Mouse (Mus musculus) megakaryocyte, embryonic 14.5 days (primary cell): ENCODE measurements around the gene Rnpep. TPM values are rescaled to one million over a fixed set of nuclear protein-coding genes. Genes with fewer than 3 reads are reported as not detected.
"Not testable (repeated sequence)": the region's sequence is repeated elsewhere in the genome, so short reads cannot be mapped to it uniquely, and the experiment has no call there.

ENCODE experiments used
- H3K27me3 ChIP-seq: replicated peaks from 2 replicates; pipeline ENCODE3; 2012; ENCODE audit warnings: inconsistent platforms
- H3K36me3 ChIP-seq: replicated peaks from 2 replicates; pipeline ENCODE3; 2012; ENCODE audit warnings: low read length, inconsistent platforms, mixed read lengths
- H3K4me1 ChIP-seq: 2 replicates; pipeline ENCODE4 v1.6.1; 2012; ENCODE audit warnings: inconsistent platforms
- H3K4me3 ChIP-seq: replicated peaks from 2 replicates; pipeline ENCODE3; 2012; ENCODE audit warnings: moderate library complexity, mild to moderate bottlenecking, inconsistent platforms
- H3K9me3 ChIP-seq: 2 replicates; pipeline ENCODE4 v1.6.1; 2012; ENCODE audit warnings: inconsistent platforms
- FLI1 ChIP-seq: IDR thresholded peaks from 2 replicates; pipeline ENCODE4 v1.6.1; 2012; ENCODE audit warnings: low read length, inconsistent platforms, mixed read lengths
- GATA1 ChIP-seq: IDR thresholded peaks from 3 replicates; pipeline ENCODE4 v1.6.1; 2012; ENCODE audit warnings: mixed read lengths, low read length, inconsistent platforms, borderline replicate concordance
- polyA plus RNA-seq: library from polyadenylated mRNA; stranded (reverse); fragments of >175 nt; gene quantifications from 2 replicates; pipeline ENCODE4 v1.2.3, GENCODE M21; 2012; ENCODE audit warnings: low replicate concordance; ENCODE audit not compliant: insufficient read depth

Gene Rnpep
- polyA plus RNA-seq, 1 experiment, result 18.7 TPM

GRCm38 (mm10) chr1:135260931-135261330, 23.0 kb downstream of the Rnpep start:
- Histone ChIP-seq H3K4me1 (peaks cover 6% of the 10 kb centered on the region), H3K9me3 (no peaks in the 10 kb centered on the region), H3K36me3 (peaks cover 37% of the 10 kb centered on the region), H3K4me3 (no peak overlapping the region), H3K27me3 (peaks cover 39% of the 10 kb centered on the region)
- TF ChIP-seq FLI1 (no peak), GATA1 (no peak)

- H3K27me3 ChIP-seq, result peaks cover 57% of the 10 kb centered on the region
- no peaks in the 10 kb centered on the region for H3K9me3 ChIP-seq
- H3K36me3 ChIP-seq, result peaks cover 21% of the 10 kb centered on the region
- peak overlapping the region; percentile 85 for H3K4me3 ChIP-seq
- H3K4me1 ChIP-seq, result peaks cover 6% of the 10 kb centered on the region
- no peak for TF ChIP-seq GATA1
Observed at GRCm38 (mm10) chr1:135259128-135259436, 24.8 kb downstream of the Rnpep start.

- Histone ChIP-seq H3K27me3 (peaks cover 62% of the 10 kb centered on the region), H3K36me3 (peaks cover 15% of the 10 kb centered on the region), H3K4me1 (peaks cover 6% of the 10 kb centered on the region), H3K4me3 (peak within 1 kb of the TSS; percentile 85), H3K9me3 (no peaks in the 10 kb centered on the region)
- TF ChIP-seq FLI1 (no peak), GATA1 (no peak)
Observed at GRCm38 (mm10) chr1:135258380-135259127, 25.3 kb downstream of the Rnpep start, which contains the start of gene Elf3. Gene Elf3, minus strand, starts transcription at chr1:135258568.

GRCm38 (mm10) chr1:135256299-135256698, 27.6 kb downstream of the Rnpep start:
- H3K4me3 ChIP-seq, result no peak overlapping the region
- H3K4me1 ChIP-seq, result peaks cover 6% of the 10 kb centered on the region
- H3K27me3 ChIP-seq, result peaks cover 73% of the 10 kb centered on the region
- no peaks in the 10 kb centered on the region for H3K36me3 ChIP-seq
- TF ChIP-seq FLI1 (no peak), GATA1 (no peak)
- H3K9me3 ChIP-seq, result no peaks in the 10 kb centered on the region

GRCm38 (mm10) chr1:135252854-135253253, 31.0 kb downstream of the Rnpep start:
- H3K4me3 ChIP-seq, result no peak overlapping the region
- no peak for TF ChIP-seq FLI1
- TF ChIP-seq GATA1, result no peak
- peaks cover 5% of the 10 kb centered on the region; the same call in 1 of the 2 replicates for H3K4me1 ChIP-seq
- H3K27me3 ChIP-seq, result peaks cover 84% of the 10 kb centered on the region
- H3K9me3 ChIP-seq, result no peaks in the 10 kb centered on the region
- H3K36me3 ChIP-seq, result no peaks in the 10 kb centered on the region

GRCm38 (mm10) chr1:135251405-135251804, 32.5 kb downstream of the Rnpep start:
- H3K4me1 ChIP-seq, result peaks cover 5% of the 10 kb centered on the region; the same call in 1 of the 2 replicates
- no peaks in the 10 kb centered on the region for H3K36me3 ChIP-seq
- no peaks in the 10 kb centered on the region for H3K9me3 ChIP-seq
- TF ChIP-seq FLI1 (no peak), GATA1 (no peak)
- peaks cover 79% of the 10 kb centered on the region for H3K27me3 ChIP-seq
- no peak overlapping the region for H3K4me3 ChIP-seq

- TF ChIP-seq GATA1 (no peak), FLI1 (no peak)
- Histone ChIP-seq H3K27me3 (peaks cover 78% of the 10 kb centered on the region), H3K36me3 (no peaks in the 10 kb centered on the region), H3K4me1 (peaks cover 5% of the 10 kb centered on the region; the same call in 1 of the 2 replicates), H3K9me3 (no peaks in the 10 kb centered on the region), H3K4me3 (no peak overlapping the region)
Observed at GRCm38 (mm10) chr1:135250706-135251105, 33.2 kb downstream of the Rnpep start.

GRCm38 (mm10) chr1:135248434-135248850, 35.4 kb downstream of the Rnpep start:
- Histone ChIP-seq H3K27me3 (peaks cover 69% of the 10 kb centered on the region), H3K4me1 (peaks cover 5% of the 10 kb centered on the region; the same call in 1 of the 2 replicates), H3K4me3 (no peak overlapping the region), H3K36me3 (no peaks in the 10 kb centered on the region), H3K9me3 (no peaks in the 10 kb centered on the region)
- no peak for TF ChIP-seq GATA1
- TF ChIP-seq FLI1, result no peak

GRCm38 (mm10) chr1:135244014-135244413, 39.9 kb downstream of the Rnpep start:
- H3K27me3 ChIP-seq, result peaks cover 53% of the 10 kb centered on the region
- no peaks in the 10 kb centered on the region; the same call in 1 of the 2 replicates for H3K9me3 ChIP-seq
- TF ChIP-seq GATA1 (no peak), FLI1 (no peak)
- no peak overlapping the region for H3K4me3 ChIP-seq
- no peaks in the 10 kb centered on the region for H3K36me3 ChIP-seq
- peaks cover 5% of the 10 kb centered on the region for H3K4me1 ChIP-seq

GRCm38 (mm10) chr1:135240206-135240605, 43.7 kb downstream of the Rnpep start:
- not testable (repeated sequence) for H3K4me3 ChIP-seq, H3K9me3 ChIP-seq, H3K4me1 ChIP-seq, H3K36me3 ChIP-seq
- H3K27me3 ChIP-seq, result peaks cover 40% of the 10 kb centered on the region
